Mouse (Mus musculus) thymus, adult 2 months (tissue): ENCODE results near the gene Cptp.

Source experiments
- CTCF ChIP-seq: fragments of 200-500 bp; IDR thresholded peaks from 2 replicates; pipeline ENCODE4 v1.5.1; 2012; ENCODE audit warnings: mild to moderate bottlenecking, control low read depth, low read length, moderate library complexity, borderline replicate concordance; ENCODE audit not compliant: control insufficient read depth, poor library complexity, insufficient read depth; ENCODE audit errors: extremely low read depth
- POLR2A ChIP-seq: fragments of 200-500 bp; IDR thresholded peaks from 2 replicates; pipeline ENCODE4 v1.6.1; 2012; ENCODE audit warnings: mild to moderate bottlenecking, low read length, control low read depth, moderate library complexity; ENCODE audit not compliant: control insufficient read depth, poor library complexity, insufficient read depth; ENCODE audit errors: extremely low read depth

DNA sequence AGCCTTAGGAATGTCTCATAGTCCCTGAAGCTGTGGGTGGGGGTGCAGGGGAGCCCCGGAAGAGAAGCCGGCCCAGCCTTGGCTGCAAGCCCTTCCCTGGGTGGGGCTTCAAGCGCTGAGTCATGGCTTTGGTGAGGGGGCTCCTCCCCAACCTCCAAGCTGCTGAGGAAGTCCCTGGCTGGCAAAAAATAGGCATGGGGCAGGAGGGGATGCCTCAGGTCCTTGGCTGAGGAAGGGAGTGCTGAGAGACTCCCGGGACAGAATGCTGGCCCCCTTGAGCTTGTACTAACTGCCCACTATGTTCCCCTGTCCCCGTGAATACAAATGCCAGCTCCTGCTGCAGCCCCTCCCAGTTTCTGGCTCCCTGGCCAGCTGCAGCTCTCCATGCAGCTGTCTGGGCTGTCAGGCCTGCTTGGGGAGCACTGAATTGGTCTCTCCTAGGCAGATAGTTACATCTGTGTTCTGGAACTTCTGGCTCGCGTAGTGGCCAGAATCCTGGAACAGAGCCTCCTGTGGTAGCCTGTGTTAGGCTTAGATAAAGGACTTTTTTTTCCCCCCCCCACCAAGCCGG is 25.2 kb upstream of the Cptp start:
- TF ChIP-seq POLR2A (no peak), CTCF (no peak)
